23 mouse cellular contexts compared by ENCODE assay signal in genomic region chr1:162912085-162912484, GRCm38 (mm10). TPM values are rescaled to one million over a fixed set of nuclear protein-coding genes. Genes with fewer than 3 reads are reported as not detected.
"Had no signal": no experiment of that assay in that cellular context is flagged by ENCODE, and none has a peak within 500 bp of the region (broad histone marks: within the 10 kb centered on the region; RNA-seq: fewer than 3 reads in every experiment).

No protein-coding gene starts in this region.

- ATAC-seq: liver, embryonic 12.5 days; midbrain, embryonic 13.5 days; midbrain, embryonic 15.5 days had no signal

- DNase-seq: right cerebral cortex, postnatal 14 days; thymus, adult 2 months; thymus, postnatal 25 days; thymus, postnatal 4 days had no signal

- H3K4me2 ChIP-seq: limb, embryonic 15.5 days; liver, embryonic 12.5 days; midbrain, embryonic 11.5 days; midbrain, embryonic 13.5 days; midbrain, embryonic 15.5 days; neural tube, embryonic 12.5 days; stomach, embryonic 15.5 days had no signal

- H3K9ac ChIP-seq: limb, embryonic 15.5 days; liver, embryonic 12.5 days; liver, embryonic 14.5 days; midbrain, embryonic 13.5 days; midbrain, embryonic 15.5 days; neural tube, embryonic 12.5 days; stomach, embryonic 15.5 days had no signal

- H3K36me3 ChIP-seq: limb, embryonic 15.5 days; liver, embryonic 12.5 days; midbrain, embryonic 13.5 days; midbrain, embryonic 15.5 days; neural tube, embryonic 12.5 days; stomach, embryonic 15.5 days had no signal

- H3K4me3 ChIP-seq: limb, embryonic 15.5 days; liver, embryonic 12.5 days; megakaryocyte, embryonic 14.5 days; midbrain, embryonic 13.5 days; midbrain, embryonic 15.5 days; neural tube, embryonic 12.5 days; stomach, embryonic 15.5 days had no signal

- H3K27ac ChIP-seq: limb, embryonic 15.5 days; liver, embryonic 12.5 days; liver, embryonic 14.5 days; macrophage; midbrain, embryonic 13.5 days; midbrain, embryonic 15.5 days; neural tube, embryonic 12.5 days; stomach, embryonic 15.5 days; stomach, postnatal 0 days had no signal

- H3K27me3 ChIP-seq: limb, embryonic 15.5 days; liver, embryonic 12.5 days; megakaryocyte, embryonic 14.5 days; midbrain, embryonic 13.5 days; midbrain, embryonic 15.5 days; neural tube, embryonic 12.5 days; stomach, embryonic 15.5 days had no signal

- H3K4me1 ChIP-seq: limb, embryonic 15.5 days; liver, embryonic 12.5 days; megakaryocyte, embryonic 14.5 days; midbrain, embryonic 13.5 days; midbrain, embryonic 15.5 days; neural tube, embryonic 12.5 days; stomach, embryonic 15.5 days had no signal

- H3K9me3 ChIP-seq: limb, embryonic 15.5 days; liver, embryonic 12.5 days; megakaryocyte, embryonic 14.5 days; midbrain, embryonic 13.5 days; midbrain, embryonic 15.5 days; neural tube, embryonic 12.5 days; stomach, embryonic 15.5 days had no signal

RNA-seq across cellular contexts. Expression of gene Fmo2, which starts 13.6 kb away (rescaled TPM):
- total RNA-seq: megakaryocyte progenitor cell, adult 5-6 weeks; monocyte, adult 5-6 weeks had no signal
- polyA plus RNA-seq: macrophage; midbrain, embryonic 11.5 days; midbrain, embryonic 13.5 days; midbrain, embryonic 15.5 days; neural tube, embryonic 14.5 days had no signal

RNA-seq across cellular contexts. Expression of gene Fmo6, which starts 25.2 kb away (rescaled TPM):
- total RNA-seq: liver, adult 2 months; megakaryocyte progenitor cell, adult 5-6 weeks; monocyte, adult 5-6 weeks; neutrophil, adult 5-6 weeks had no signal
- polyA plus RNA-seq: liver, adult 2 months; liver, embryonic 12.5 days; liver, embryonic 14.5 days; liver, embryonic 16.5 days; macrophage; midbrain, embryonic 11.5 days; midbrain, embryonic 13.5 days; midbrain, embryonic 15.5 days; midbrain, postnatal 0 days; neural tube, embryonic 12.5 days; neural tube, embryonic 14.5 days; spleen, adult 2 months had no signal

RNA-seq across cellular contexts. Expression of gene Fmo1, which starts 45.7 kb away (rescaled TPM):
- total RNA-seq: megakaryocyte progenitor cell, adult 5-6 weeks; monocyte, adult 5-6 weeks; neutrophil, adult 5-6 weeks had no signal
- polyA plus RNA-seq: macrophage had no signal
